Mouse (Mus musculus) E14TG2a.4 (cell line): ENCODE measurements around the gene Tnk2.

Experiments used
- CTCF ChIP-seq: conservative IDR thresholded peaks from 2 replicates; pipeline ENCODE4 v1.5.1; 2014; ENCODE audit warnings: low read length
- NANOG ChIP-seq: IDR thresholded peaks from 2 replicates; pipeline ENCODE4 v1.6.1; 2014; ENCODE audit warnings: borderline replicate concordance, low read length, mixed read lengths
- POU5F1 ChIP-seq: IDR thresholded peaks from 2 replicates; pipeline ENCODE4 v1.6.1; 2014; ENCODE audit warnings: low read length, borderline replicate concordance

DNA sequence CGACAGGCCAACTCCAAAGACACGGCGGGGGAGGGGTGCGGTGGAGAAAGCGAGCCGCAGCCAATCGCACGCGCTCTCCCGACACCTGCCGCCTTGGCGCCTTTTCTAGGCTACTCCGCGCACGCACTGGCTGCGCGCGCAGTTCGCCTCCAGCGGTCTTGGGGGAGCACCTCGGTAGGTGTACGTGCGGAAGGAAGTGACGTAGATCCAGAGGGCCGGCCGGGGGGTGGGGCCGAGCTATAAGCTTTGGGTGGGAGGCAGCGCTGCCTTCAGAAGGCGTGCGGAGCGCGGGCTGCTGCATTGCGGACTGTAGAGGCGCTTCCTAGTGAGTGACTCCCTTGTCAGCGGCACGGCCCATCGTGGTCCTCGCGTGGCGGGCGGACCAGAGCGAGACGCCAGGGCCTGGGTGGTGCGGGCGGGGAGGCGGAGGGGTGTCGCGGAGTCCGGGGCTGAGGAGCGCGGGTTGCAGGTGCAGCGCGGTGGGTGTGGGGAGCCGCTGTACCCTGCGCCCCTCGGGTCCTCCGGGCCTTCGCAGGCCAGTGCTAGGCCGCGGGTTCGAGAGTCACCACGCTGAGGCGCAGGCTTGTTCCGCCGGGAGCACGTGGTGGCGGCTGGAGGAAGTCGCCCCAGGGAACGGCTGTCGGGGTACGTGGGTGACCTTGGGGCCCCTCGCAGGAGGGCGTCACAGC lies 34.8 kb upstream of the Tnk2 start, which contains the start of gene Tfrc:
- TF ChIP-seq CTCF (no peak), POU5F1 (no peak), NANOG (no peak)
